Mouse (Mus musculus) kidney, embryonic 14.5 days (tissue): Measurements from ENCODE around the gene Rbms3. TPM values are rescaled to one million over a fixed set of nuclear protein-coding genes. Genes with fewer than 3 reads are reported as not detected.

Experiments used
- ATAC-seq: fragments of 200-750 bp; cut with Nextera tagmentation; 2 replicates; pipeline ENCODE4 v1.8.0; 2017; ENCODE audit warnings: moderate number of reproducible peaks, mild to moderate bottlenecking, moderate TSS enrichment, moderate library complexity; ENCODE audit not compliant: low FRiP score, low TSS enrichment
- H3K27ac ChIP-seq: fragments of 300-500 bp; sonication (generic); 2 replicates; pipeline ENCODE4 v1.5.1; 2014; ENCODE audit warnings: low read depth, mild to moderate bottlenecking, low read length, moderate library complexity, mixed read lengths
- H3K27me3 ChIP-seq: fragments of 300-500 bp; sonication (generic); 2 replicates; pipeline ENCODE4 v1.6.1; 2014; ENCODE audit warnings: mild to moderate bottlenecking, low read length; ENCODE audit not compliant: control insufficient read depth, insufficient read depth
- H3K36me3 ChIP-seq: fragments of 300-500 bp; sonication (generic); 2 replicates; pipeline ENCODE4 v1.6.1; 2014; ENCODE audit warnings: low read length, mixed read lengths; ENCODE audit not compliant: control insufficient read depth, insufficient read depth
- H3K4me1 ChIP-seq: fragments of 300-500 bp; sonication (generic); 2 replicates; pipeline ENCODE4 v1.6.1; 2014; ENCODE audit warnings: low read length, mixed read lengths; ENCODE audit not compliant: control insufficient read depth, insufficient read depth
- H3K4me2 ChIP-seq: fragments of 300-500 bp; sonication (generic); replicated peaks from 2 replicates; pipeline ENCODE4 v1.6.1; 2014; ENCODE audit warnings: low read depth, mild to moderate bottlenecking, low read length
- H3K4me3 ChIP-seq: fragments of 300-500 bp; sonication (generic); 2 replicates; pipeline ENCODE4 v1.5.1; 2014; ENCODE audit warnings: mild to moderate bottlenecking, low read length
- H3K9ac ChIP-seq: fragments of 300-500 bp; sonication (generic); 2 replicates; pipeline ENCODE4 v1.6.1; 2014; ENCODE audit warnings: low read depth, mild to moderate bottlenecking, low read length, moderate library complexity
- H3K9me3 ChIP-seq: fragments of 300-500 bp; sonication (generic); 2 replicates; pipeline ENCODE4 v1.6.1; 2016; ENCODE audit warnings: low read length; ENCODE audit not compliant: control insufficient read depth
- WGBS: fragments of 180-500 bp; shearing (Covaris S2); extraction: QIAGEN DNeasy Blood & Tissue Kit; methylation state at CpG from one replicate; pipeline ENCODE4 v1.1.7; 2014; 5-methylcytosine and 5-hydroxymethylcytosine counted together
- polyA plus RNA-seq: library from polyadenylated mRNA; unstranded; fragments of >200 nt; fragmentation: Nextera tagmentation; extraction: Ambion mirVana; gene quantifications from 2 replicates; pipeline ENCODE4 v1.2.1, GENCODE M21; 2014

Gene Rbms3
- polyA plus RNA-seq, 1 experiment from 2014 or later = 73.4 TPM

DNA sequence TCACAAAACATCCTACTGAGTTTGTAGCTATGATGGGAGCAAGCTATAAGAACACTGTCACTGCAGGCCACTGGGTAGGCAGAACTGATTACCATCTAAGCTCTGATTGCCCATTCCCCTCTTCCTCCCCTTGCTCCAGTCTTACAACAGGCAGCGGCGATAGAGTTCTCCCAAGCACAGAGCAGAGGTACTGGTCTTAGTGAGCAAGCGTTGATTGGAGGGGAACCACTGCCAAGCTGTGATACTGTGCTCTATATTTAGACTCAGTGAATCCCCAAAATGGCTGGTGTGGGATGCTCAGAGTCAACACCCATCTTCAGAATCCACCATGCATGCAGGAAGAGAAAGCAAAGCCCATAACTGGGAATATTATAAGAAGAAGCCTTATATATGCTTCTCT, 662.4 kb downstream of the Rbms3 start:
- no peak for ATAC-seq
- Histone ChIP-seq H3K27me3 (no peaks in the 10 kb centered on the region), H3K36me3 (no peaks in the 10 kb centered on the region), H3K4me3 (no peak overlapping the region), H3K9ac (no peak overlapping the region), H3K4me1 (peaks cover 7% of the 10 kb centered on the region; the same call in 1 of the 2 replicates), H3K27ac (no peak overlapping the region), H3K9me3 (no peaks in the 10 kb centered on the region), H3K4me2 (no peak overlapping the region)
- 90% methylated on average over 3 of the region's 3 CpGs for WGBS

DNA sequence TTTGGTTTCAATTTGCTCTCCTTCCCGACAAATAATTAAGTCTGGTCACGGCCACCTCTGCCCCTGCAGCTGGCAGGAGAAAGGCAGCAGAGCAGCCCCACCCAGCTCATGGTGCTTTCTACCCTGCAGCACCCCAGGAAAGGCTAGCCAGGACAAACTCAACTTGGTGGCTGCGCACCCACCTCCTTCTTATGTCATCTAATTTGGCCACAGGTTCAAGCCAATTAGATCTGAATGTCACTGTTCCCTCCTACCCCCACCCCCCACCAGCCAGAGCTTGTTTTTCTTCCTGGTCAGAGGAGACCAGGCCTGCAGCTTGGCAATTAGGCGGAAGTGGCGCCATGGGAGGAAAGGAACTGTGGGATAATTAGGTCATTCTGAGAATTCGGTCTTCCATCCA, 664.0 kb downstream of the Rbms3 start:
- no peaks in the 10 kb centered on the region for H3K27me3 ChIP-seq
- no peak overlapping the region for H3K4me2 ChIP-seq
- WGBS = 64% methylated on average over 6 of the region's 6 CpGs
- peaks cover 7% of the 10 kb centered on the region; the same call in 1 of the 2 replicates for H3K4me1 ChIP-seq
- H3K27ac ChIP-seq = no peak overlapping the region
- 0 out of 2 replicates have a peak, but pooled peaks have one; percentile 57 for ATAC-seq
- no peak overlapping the region for H3K9ac ChIP-seq
- peaks cover 3% of the 10 kb centered on the region; the same call in 1 of the 2 replicates for H3K9me3 ChIP-seq
- no peaks in the 10 kb centered on the region for H3K36me3 ChIP-seq
- no peak overlapping the region for H3K4me3 ChIP-seq

DNA sequence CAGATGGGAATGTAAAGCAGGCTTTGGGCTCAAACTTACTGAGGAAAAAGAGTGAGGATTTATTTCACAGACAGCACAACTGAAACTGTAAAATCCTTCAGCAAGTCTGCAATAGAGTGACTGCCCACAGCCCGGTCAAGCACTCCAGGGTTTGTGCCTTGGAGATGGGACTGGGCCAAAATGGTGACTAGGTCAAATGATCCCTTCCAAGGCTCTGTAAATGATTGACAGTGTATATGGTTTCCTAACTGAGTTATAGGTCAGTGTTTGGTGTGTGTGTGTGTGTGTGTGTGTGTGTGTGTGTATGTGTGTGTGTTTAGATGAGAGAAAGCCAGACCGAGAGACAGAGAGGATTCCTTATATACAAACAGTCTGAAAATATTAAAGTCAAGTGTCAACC, 673.6 kb downstream of the Rbms3 start:
- Histone ChIP-seq H3K4me3 (no peak overlapping the region), H3K27me3 (no peaks in the 10 kb centered on the region), H3K9ac (no peak overlapping the region), H3K9me3 (peaks cover 5% of the 10 kb centered on the region; the same call in 1 of the 2 replicates), H3K27ac (no peak overlapping the region), H3K36me3 (no peaks in the 10 kb centered on the region), H3K4me1 (no peaks in the 10 kb centered on the region), H3K4me2 (no peak overlapping the region)
- ATAC-seq = no peak
- 78% methylated on average over 2 of the region's 2 CpGs for WGBS

DNA sequence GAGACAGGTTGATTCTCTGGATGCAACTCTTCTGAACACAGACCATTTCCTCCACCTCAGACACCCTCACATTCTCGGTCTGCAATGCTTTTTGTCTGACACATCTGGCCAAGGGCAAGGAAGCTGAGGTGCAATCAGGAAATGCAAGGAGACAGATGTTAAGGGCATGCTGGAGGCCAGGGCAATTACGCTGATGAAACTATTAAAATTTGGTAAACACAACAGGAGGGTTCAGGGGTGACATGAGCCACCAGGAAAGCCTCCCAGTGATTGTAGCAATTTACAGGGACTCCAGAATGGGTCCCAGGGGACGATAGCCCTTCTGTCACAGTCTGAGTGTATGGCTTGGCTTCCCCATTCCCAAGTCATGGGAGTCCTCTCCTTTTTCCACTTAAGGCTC, 681.5 kb downstream of the Rbms3 start:
- H3K36me3 ChIP-seq = no peaks in the 10 kb centered on the region
- no peak overlapping the region for H3K27ac ChIP-seq
- no peaks in the 10 kb centered on the region for H3K27me3 ChIP-seq
- no peak for ATAC-seq
- peaks cover 19% of the 10 kb centered on the region for H3K4me1 ChIP-seq
- WGBS = 45% methylated on average over 3 of the region's 3 CpGs
- H3K9me3 ChIP-seq = no peaks in the 10 kb centered on the region
- H3K9ac ChIP-seq = no peak overlapping the region
- H3K4me2 ChIP-seq = no peak overlapping the region
- H3K4me3 ChIP-seq = no peak overlapping the region

DNA sequence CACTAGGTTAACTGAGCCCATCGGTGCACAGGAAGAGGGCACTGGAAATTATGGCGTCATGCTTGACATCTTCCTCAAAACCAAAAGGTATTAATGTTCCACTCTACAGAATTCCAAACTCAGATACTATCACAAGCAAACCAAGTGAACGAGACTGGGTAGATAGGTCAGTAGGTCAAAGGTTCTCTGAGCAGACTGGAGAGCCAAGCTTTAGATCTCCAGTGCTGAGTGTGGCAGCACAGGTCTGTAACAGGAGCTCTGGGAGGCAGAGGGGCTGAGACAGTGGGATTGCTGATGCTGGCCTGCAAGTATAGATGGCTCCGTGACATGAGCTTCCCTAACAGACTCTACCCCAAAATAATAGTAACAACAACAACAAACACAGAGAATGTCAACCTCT, 682.3 kb downstream of the Rbms3 start:
- H3K9ac ChIP-seq = no peak overlapping the region
- H3K4me2 ChIP-seq = no peak overlapping the region
- H3K4me1 ChIP-seq = peaks cover 19% of the 10 kb centered on the region
- no peak overlapping the region for H3K27ac ChIP-seq
- H3K4me3 ChIP-seq = no peak overlapping the region
- no peaks in the 10 kb centered on the region for H3K36me3 ChIP-seq
- WGBS = 53% methylated on average over 4 of the region's 4 CpGs
- ATAC-seq = no peak
- H3K9me3 ChIP-seq = no peaks in the 10 kb centered on the region
- no peaks in the 10 kb centered on the region for H3K27me3 ChIP-seq

DNA sequence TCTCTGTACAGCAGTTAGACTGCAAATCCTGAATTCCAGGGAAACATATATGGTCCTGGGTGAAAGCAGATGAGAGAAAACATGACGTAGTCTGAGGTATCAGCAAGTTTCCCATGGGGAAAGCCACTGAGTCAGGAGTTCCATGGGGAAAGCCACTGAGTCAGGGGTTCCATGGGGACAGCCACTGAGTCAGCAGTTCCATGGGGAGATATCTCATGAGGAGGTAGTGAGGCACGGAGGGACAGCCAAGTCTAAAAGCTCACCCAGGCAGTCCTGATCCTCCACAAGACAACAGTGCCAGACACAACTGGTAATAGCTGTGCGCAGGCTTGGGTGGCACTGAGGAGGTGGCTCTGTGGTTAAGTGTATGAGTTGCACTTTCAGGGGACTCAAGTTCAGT, 682.9 kb downstream of the Rbms3 start:
- peaks cover 19% of the 10 kb centered on the region for H3K4me1 ChIP-seq
- 75% methylated on average over 3 of the region's 3 CpGs for WGBS
- no peak for ATAC-seq

DNA sequence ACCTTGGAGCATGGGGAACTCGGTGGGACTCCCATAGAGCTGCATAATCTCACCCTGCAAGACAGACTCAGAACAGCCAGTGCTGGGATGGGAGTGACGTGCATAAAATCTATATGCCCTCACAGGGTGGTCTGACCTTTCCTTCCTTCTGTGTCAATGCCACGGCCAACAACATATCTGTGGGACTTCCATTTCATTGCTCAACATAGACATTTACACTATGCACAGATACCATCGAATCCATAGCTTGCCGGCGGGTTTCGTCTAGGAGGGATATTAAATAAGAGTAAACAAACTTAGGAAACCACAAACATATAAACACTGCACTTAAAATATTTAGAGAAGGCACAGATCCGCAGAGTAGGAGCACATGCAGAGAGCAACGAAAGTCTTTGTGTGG, 684.0 kb downstream of the Rbms3 start:
- 81% methylated on average over 9 of the region's 9 CpGs for WGBS
- no peak for ATAC-seq
- Histone ChIP-seq H3K36me3 (no peaks in the 10 kb centered on the region), H3K27me3 (no peaks in the 10 kb centered on the region), H3K27ac (no peak overlapping the region), H3K4me1 (peaks cover 21% of the 10 kb centered on the region), H3K9me3 (no peaks in the 10 kb centered on the region), H3K9ac (no peak overlapping the region), H3K4me3 (no peak overlapping the region), H3K4me2 (no peak overlapping the region)

More for the DNA sequence above, 682.9 kb downstream of the Rbms3 start:
- no peaks in the 10 kb centered on the region for H3K27me3 ChIP-seq
- no peak overlapping the region for H3K4me2 ChIP-seq
- no peaks in the 10 kb centered on the region for H3K36me3 ChIP-seq
- no peak overlapping the region for H3K27ac ChIP-seq
- no peaks in the 10 kb centered on the region for H3K9me3 ChIP-seq
- no peak overlapping the region for H3K9ac ChIP-seq
- H3K4me3 ChIP-seq = no peak overlapping the region

DNA sequence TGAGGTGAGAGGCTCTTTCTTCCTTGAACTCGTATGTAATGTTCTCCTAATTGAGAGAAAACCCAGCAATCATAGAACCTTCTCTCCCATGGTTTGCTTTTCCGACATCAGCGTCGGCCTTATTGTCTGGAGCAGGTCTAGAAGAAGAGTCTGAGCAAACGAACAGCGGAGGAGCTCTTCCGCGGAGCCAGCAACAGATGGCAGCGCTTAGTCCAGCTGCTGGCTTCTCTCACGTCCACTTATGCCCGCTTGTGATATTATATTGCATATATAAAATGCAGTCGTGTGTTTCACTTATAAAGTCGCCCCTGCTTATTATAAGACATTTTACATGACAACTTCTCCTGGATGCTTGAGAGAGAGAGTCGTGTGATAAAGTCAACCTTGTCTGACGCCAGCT, 685.8 kb downstream of the Rbms3 start:
- Histone ChIP-seq H3K27me3 (no peaks in the 10 kb centered on the region), H3K4me3 (no peak overlapping the region), H3K4me1 (peaks cover 21% of the 10 kb centered on the region), H3K36me3 (no peaks in the 10 kb centered on the region), H3K9me3 (no peaks in the 10 kb centered on the region), H3K27ac (no peak overlapping the region), H3K9ac (no peak overlapping the region), H3K4me2 (no peak overlapping the region)
- ATAC-seq = no peak
- 73% methylated on average over 15 of the region's 15 CpGs for WGBS

DNA sequence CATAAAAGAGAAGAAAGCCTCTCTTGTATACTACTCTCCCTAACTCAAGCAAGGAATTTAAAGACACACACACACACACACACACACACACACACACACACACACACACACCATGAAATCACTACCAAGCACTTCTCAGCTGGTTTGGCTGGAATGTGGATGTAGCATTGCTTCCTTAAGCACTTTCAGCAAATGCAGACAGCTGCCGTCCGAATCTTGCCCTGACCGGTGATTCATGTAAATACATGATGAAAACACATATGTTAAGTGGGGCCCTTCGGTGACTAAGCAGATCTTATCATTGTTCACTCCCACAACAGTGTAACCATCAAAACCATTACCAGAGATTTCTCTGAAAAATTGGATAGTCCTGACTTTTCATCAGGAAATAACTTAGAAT, 688.6 kb downstream of the Rbms3 start:
- ATAC-seq = no peak
- no peaks in the 10 kb centered on the region for H3K27me3 ChIP-seq
- 62% methylated on average over 4 of the region's 4 CpGs for WGBS
- H3K9ac ChIP-seq = no peak overlapping the region
- H3K4me3 ChIP-seq = no peak overlapping the region
- H3K4me1 ChIP-seq = peaks cover 18% of the 10 kb centered on the region; the same call in 1 of the 2 replicates
- H3K4me2 ChIP-seq = no peak overlapping the region
- no peaks in the 10 kb centered on the region for H3K36me3 ChIP-seq
- H3K9me3 ChIP-seq = no peaks in the 10 kb centered on the region
- H3K27ac ChIP-seq = no peak overlapping the region
